Mouse (Mus musculus) testis, postnatal 10 days (tissue): ENCODE results near the gene Mfsd4b3.
"Not testable (repeated sequence)": the region's sequence is repeated elsewhere in the genome, so short reads cannot be mapped to it uniquely, and the experiment has no call there.

Experiments used
- DNase-seq: peaks from one replicate; pipeline ENCODE4 v3.0.0; 2021; ENCODE audit warnings: low spot score

Gene Mfsd4b3

GRCm38 (mm10) chr10:39959761-39960440 lies at the start of gene Mfsd4b3:
Gene Mfsd4b3, minus strand, starts transcription at chr10:39960153.
- DNase-seq: peak; percentile 94

GRCm38 (mm10) chr10:40009591-40009990 lies 49.6 kb upstream of the Mfsd4b3 start:
- no peak for DNase-seq

- DNase-seq: not testable (repeated sequence)
Observed at GRCm38 (mm10) chr10:40008847-40009246, 48.9 kb upstream of the Mfsd4b3 start.

- no peak for DNase-seq
Observed at GRCm38 (mm10) chr10:40007953-40008352, 48.0 kb upstream of the Mfsd4b3 start.

GRCm38 (mm10) chr10:40006963-40007362 lies 47.0 kb upstream of the Mfsd4b3 start:
- no peak for DNase-seq

- DNase-seq: no peak
Observed at GRCm38 (mm10) chr10:40000746-40001145, 40.8 kb upstream of the Mfsd4b3 start.

- no peak for DNase-seq
Observed at GRCm38 (mm10) chr10:39991155-39991554, 31.2 kb upstream of the Mfsd4b3 start.

- no peak for DNase-seq
Observed at GRCm38 (mm10) chr10:39986466-39986865, 26.5 kb upstream of the Mfsd4b3 start, which contains the start of gene Mfsd4b5. Gene Mfsd4b5, minus strand, starts transcription at chr10:39986646.

GRCm38 (mm10) chr10:39982604-39983003 lies 22.7 kb upstream of the Mfsd4b3 start:
- no peak for DNase-seq

GRCm38 (mm10) chr10:39978231-39978630 lies 18.3 kb upstream of the Mfsd4b3 start:
- DNase-seq: no peak

GRCm38 (mm10) chr10:39977346-39977745 lies 17.4 kb upstream of the Mfsd4b3 start:
- no peak for DNase-seq

- no peak for DNase-seq
Observed at GRCm38 (mm10) chr10:39975771-39976170, 15.8 kb upstream of the Mfsd4b3 start.

GRCm38 (mm10) chr10:39974982-39975381 lies 15.0 kb upstream of the Mfsd4b3 start:
- no peak for DNase-seq

GRCm38 (mm10) chr10:39967512-39967911 lies 7.6 kb upstream of the Mfsd4b3 start:
- peak; percentile 46 for DNase-seq

- DNase-seq: no peak
Observed at GRCm38 (mm10) chr10:39961906-39962305, 2.0 kb upstream of the Mfsd4b3 start.

- DNase-seq: no peak
Observed at GRCm38 (mm10) chr10:39960441-39960822, 479 bp upstream of the Mfsd4b3 start.

- no peak for DNase-seq
Observed at GRCm38 (mm10) chr10:39958266-39958665, 1.7 kb downstream of the Mfsd4b3 start.

GRCm38 (mm10) chr10:39956340-39956878 lies 3.5 kb downstream of the Mfsd4b3 start:
- DNase-seq: no peak

GRCm38 (mm10) chr10:39955163-39955562 lies 4.8 kb downstream of the Mfsd4b3 start:
- DNase-seq: no peak

GRCm38 (mm10) chr10:39949377-39949954 lies 10.5 kb downstream of the Mfsd4b3 start:
- DNase-seq: no peak

- not testable (repeated sequence) for DNase-seq
Observed at GRCm38 (mm10) chr10:39947195-39947594, 12.8 kb downstream of the Mfsd4b3 start.

- no peak for DNase-seq
Observed at GRCm38 (mm10) chr10:39936553-39936952, 23.4 kb downstream of the Mfsd4b3 start.

GRCm38 (mm10) chr10:39926616-39927139 lies 33.3 kb downstream of the Mfsd4b3 start, which contains the start of gene Mfsd4b2:
Gene Mfsd4b2, minus strand, starts transcription at chr10:39926923.
- peak; percentile 48 for DNase-seq
